Mouse (Mus musculus) embryo, embryonic 11 days (tissue): ENCODE measurements around the gene Maff.

Experiments used
- DNase-seq: peaks from one replicate; pipeline ENCODE4 v3.0.0-alpha.2; 2015

Gene Maff

GRCm38 (mm10) chr15:79330521-79330920 is 15.9 kb upstream of the Maff start:
- peak; percentile 50 for DNase-seq

GRCm38 (mm10) chr15:79333409-79333808 is 13.0 kb upstream of the Maff start:
- no peak for DNase-seq

- DNase-seq = no peak
These were observed 11.3 kb upstream of the Maff start for GRCm38 (mm10) chr15:79335061-79335655.

- no peak for DNase-seq
These were observed 7.4 kb upstream of the Maff start for GRCm38 (mm10) chr15:79338978-79339377.

- DNase-seq = no peak
These were observed 3.6 kb upstream of the Maff start for GRCm38 (mm10) chr15:79342641-79343337.

GRCm38 (mm10) chr15:79344627-79345026 is 1.8 kb upstream of the Maff start:
- DNase-seq = no peak

GRCm38 (mm10) chr15:79347165-79347844 is 884 bp downstream of the Maff start:
- peak; percentile 96 for DNase-seq

- DNase-seq = peak; percentile 81
These were observed 1.6 kb downstream of the Maff start for GRCm38 (mm10) chr15:79347845-79348506.

GRCm38 (mm10) chr15:79348651-79349050 is 2.2 kb downstream of the Maff start:
- DNase-seq = no peak

- no peak for DNase-seq
These were observed 4.4 kb downstream of the Maff start for GRCm38 (mm10) chr15:79350866-79351265.

GRCm38 (mm10) chr15:79351331-79351767 is 4.9 kb downstream of the Maff start:
- no peak for DNase-seq

GRCm38 (mm10) chr15:79352479-79352878 is 6.1 kb downstream of the Maff start:
- DNase-seq = no peak

GRCm38 (mm10) chr15:79353690-79354305 is 7.4 kb downstream of the Maff start:
- no peak for DNase-seq

GRCm38 (mm10) chr15:79354619-79355018 is 8.2 kb downstream of the Maff start:
- no peak for DNase-seq

GRCm38 (mm10) chr15:79356481-79356880 is 10.1 kb downstream of the Maff start:
- DNase-seq = no peak

GRCm38 (mm10) chr15:79357036-79357911 is 10.9 kb downstream of the Maff start:
- DNase-seq = peak; percentile 92

- no peak for DNase-seq
These were observed 11.7 kb downstream of the Maff start for GRCm38 (mm10) chr15:79357974-79358690.

GRCm38 (mm10) chr15:79359954-79360353 is 13.5 kb downstream of the Maff start:
- no peak for DNase-seq

GRCm38 (mm10) chr15:79360371-79360770 is 13.9 kb downstream of the Maff start:
- no peak for DNase-seq

- DNase-seq = no peak
These were observed 14.6 kb downstream of the Maff start for GRCm38 (mm10) chr15:79361023-79361422.

GRCm38 (mm10) chr15:79364120-79364519 is 17.7 kb downstream of the Maff start:
- no peak for DNase-seq
